Mouse (Mus musculus) stomach, embryonic 14.5 days (tissue): ENCODE measurements around the gene Lrig2. TPM values are rescaled to one million over a fixed set of nuclear protein-coding genes. Genes with fewer than 3 reads are reported as not detected.
A peak's percentile ranks its signal among the peaks of the same experiment; 100 is the strongest.

Source experiments
- ATAC-seq: fragments of 200-750 bp; cut with Nextera tagmentation; 2 replicates; pipeline ENCODE4 v1.8.0; 2017; ENCODE audit warnings: low read depth, moderate TSS enrichment; ENCODE audit not compliant: insufficient number of reproducible peaks, insufficient read depth, low FRiP score
- H3K27ac ChIP-seq: fragments of 300-500 bp; sonication (generic); 2 replicates; pipeline ENCODE4 v1.5.1; 2014; ENCODE audit warnings: mild to moderate bottlenecking, low read length, moderate library complexity, mixed read lengths
- H3K27me3 ChIP-seq: fragments of 300-500 bp; sonication (generic); 2 replicates; pipeline ENCODE4 v1.6.1; 2014; ENCODE audit warnings: low read length, control low read depth, mixed read lengths; ENCODE audit not compliant: control insufficient read depth, insufficient read depth
- H3K36me3 ChIP-seq: fragments of 300-500 bp; sonication (generic); 2 replicates; pipeline ENCODE4 v1.6.1; 2014; ENCODE audit warnings: mild to moderate bottlenecking, control low read depth, low read length, moderate library complexity, mixed read lengths; ENCODE audit not compliant: control insufficient read depth, insufficient read depth
- H3K4me1 ChIP-seq: fragments of 300-500 bp; sonication (generic); 2 replicates; pipeline ENCODE4 v1.6.1; 2014; ENCODE audit warnings: low read length, control low read depth, mixed read lengths; ENCODE audit not compliant: control insufficient read depth, insufficient read depth
- H3K4me2 ChIP-seq: fragments of 300-500 bp; sonication (generic); replicated peaks from 2 replicates; pipeline ENCODE4 v1.6.1; 2014; ENCODE audit warnings: low read depth, low read length, control low read depth
- H3K4me3 ChIP-seq: fragments of 300-500 bp; sonication (generic); 2 replicates; pipeline ENCODE4 v1.5.1; 2014; ENCODE audit warnings: low read depth, low read length, control low read depth
- H3K9ac ChIP-seq: fragments of 300-500 bp; sonication (generic); replicated peaks from 2 replicates; pipeline ENCODE4 v1.6.1; 2014; ENCODE audit warnings: low read depth, mild to moderate bottlenecking, control low read depth, low read length, moderate library complexity, mixed read lengths
- H3K9me3 ChIP-seq: fragments of 300-500 bp; sonication (generic); 2 replicates; pipeline ENCODE4 v1.6.1; 2016; ENCODE audit warnings: low read depth, low read length, control low read depth; ENCODE audit not compliant: control insufficient read depth
- WGBS: fragments of 180-500 bp; shearing (Covaris S2); extraction: QIAGEN DNeasy Blood & Tissue Kit; methylation state at CpG from one replicate; pipeline ENCODE4 v1.1.7; 2014; 5-methylcytosine and 5-hydroxymethylcytosine counted together
- polyA plus RNA-seq: library from polyadenylated mRNA; unstranded; fragments of >200 nt; fragmentation: Nextera tagmentation; extraction: Ambion mirVana; gene quantifications from 2 replicates; pipeline ENCODE4 v1.2.1, GENCODE M21; 2014

Gene Lrig2
- polyA plus RNA-seq, result 25.3 and 25.7 TPM in 2 replicates

- no peaks in the 10 kb centered on the region; the same call in 1 of the 2 replicates for H3K4me1 ChIP-seq
- peak within 1 kb of the TSS; percentile 61 for H3K4me2 ChIP-seq
- peak within 1 kb of the TSS; percentile 75 for H3K9ac ChIP-seq
- no peaks in the 10 kb centered on the region for H3K27me3 ChIP-seq
- WGBS, result under 1% methylated on average over 71 of the region's 71 CpGs
- peak within 1 kb of the TSS; percentile 89 for H3K27ac ChIP-seq
- no peaks in the 10 kb centered on the region for H3K36me3 ChIP-seq
- ATAC-seq, result peak; percentile 98
- H3K9me3 ChIP-seq, result no peaks in the 10 kb centered on the region
- peak within 1 kb of the TSS; percentile 92 for H3K4me3 ChIP-seq
Observed at GRCm38 (mm10) chr3:104511538-104512423, at the start of gene Lrig2. Gene Lrig2 (minus strand): TSS chr3:104511918.

DNA sequence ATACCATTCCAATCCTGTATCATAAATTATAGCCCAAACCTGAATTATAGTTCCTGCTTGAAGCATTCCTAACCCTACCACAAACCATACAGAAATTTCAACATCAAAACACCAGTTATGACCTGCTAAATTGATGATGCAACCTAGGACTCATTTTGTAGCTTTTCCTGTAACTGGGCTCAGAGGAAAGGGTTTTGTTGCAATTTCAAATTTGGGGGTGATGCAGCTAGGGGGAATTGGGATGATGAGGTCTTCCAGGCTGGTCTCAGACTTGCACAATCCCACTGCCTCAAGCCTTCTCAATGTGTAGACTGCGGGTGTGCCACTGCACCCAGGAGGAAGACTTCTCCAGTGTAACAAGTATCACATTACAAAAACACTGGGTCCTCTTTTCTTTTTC lies 44.9 kb upstream of the Lrig2 start:
- Histone ChIP-seq H3K4me3 (no peak overlapping the region), H3K4me1 (no peaks in the 10 kb centered on the region), H3K27ac (no peak overlapping the region), H3K4me2 (no peak overlapping the region), H3K36me3 (no peaks in the 10 kb centered on the region), H3K9me3 (no peaks in the 10 kb centered on the region), H3K9ac (no peak overlapping the region), H3K27me3 (no peaks in the 10 kb centered on the region)
- ATAC-seq, result no peak
- 90% methylated on average over 1 of the region's 1 CpGs for WGBS

DNA sequence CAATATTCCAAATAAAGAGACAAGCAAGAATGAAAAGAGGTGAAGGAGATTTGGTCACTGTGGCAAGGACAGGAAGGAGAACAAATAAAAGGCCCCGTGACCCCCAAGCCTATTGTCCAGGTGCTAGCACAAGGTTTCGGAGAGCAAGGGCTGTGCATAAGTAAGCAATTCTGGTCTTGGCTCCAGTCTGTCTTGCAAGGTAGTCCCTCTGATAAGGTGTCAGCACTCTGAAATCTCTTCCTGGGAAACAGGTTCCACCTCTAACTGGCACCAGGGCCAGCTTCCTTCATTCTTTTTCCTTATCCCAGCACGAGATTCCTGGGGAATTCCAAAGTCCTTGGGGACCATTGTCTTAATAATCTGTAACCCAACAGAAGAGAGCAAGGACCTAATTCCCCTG lies 38.9 kb upstream of the Lrig2 start:
- H3K27ac ChIP-seq, result no peak overlapping the region
- WGBS, result 57% methylated on average over 3 of the region's 3 CpGs
- H3K9ac ChIP-seq, result no peak overlapping the region
- ATAC-seq, result no peak
- H3K9me3 ChIP-seq, result no peaks in the 10 kb centered on the region
- H3K27me3 ChIP-seq, result no peaks in the 10 kb centered on the region
- H3K36me3 ChIP-seq, result no peaks in the 10 kb centered on the region
- H3K4me2 ChIP-seq, result no peak overlapping the region
- H3K4me1 ChIP-seq, result no peaks in the 10 kb centered on the region
- H3K4me3 ChIP-seq, result no peak overlapping the region

- ATAC-seq, result no peak
- WGBS, result 63% methylated on average over 15 of the region's 15 CpGs
- Histone ChIP-seq H3K4me2 (no peak overlapping the region), H3K27me3 (no peaks in the 10 kb centered on the region), H3K9me3 (no peaks in the 10 kb centered on the region), H3K4me3 (no peak overlapping the region), H3K36me3 (no peaks in the 10 kb centered on the region), H3K4me1 (no peaks in the 10 kb centered on the region), H3K9ac (no peak overlapping the region), H3K27ac (no peak overlapping the region)
Observed at GRCm38 (mm10) chr3:104548367-104549087, 36.8 kb upstream of the Lrig2 start.

DNA sequence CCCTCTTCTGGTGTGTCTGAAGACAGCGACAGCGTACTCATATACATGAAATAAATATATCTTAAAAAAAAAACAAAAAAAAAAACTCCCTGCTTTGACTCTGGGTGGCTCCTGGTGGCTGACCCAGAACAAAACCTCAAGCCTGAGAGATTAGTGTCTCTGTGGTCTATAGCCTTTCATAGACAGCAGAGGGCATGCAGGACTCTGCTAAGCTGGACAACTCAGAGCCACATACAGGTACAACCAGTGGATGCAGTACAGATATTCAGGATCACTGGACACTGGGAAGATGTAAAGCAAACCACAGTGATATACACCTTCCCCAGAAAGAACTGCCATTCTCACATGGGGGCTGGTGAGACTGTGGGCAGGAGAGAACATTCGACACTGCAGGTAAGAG lies 32.1 kb upstream of the Lrig2 start:
- Histone ChIP-seq H3K9me3 (no peaks in the 10 kb centered on the region), H3K36me3 (no peaks in the 10 kb centered on the region), H3K4me2 (no peak overlapping the region), H3K4me1 (0 out of 2 replicates have a peak, but pooled peaks cover 13% of the 10 kb centered on the region), H3K27ac (no peak overlapping the region), H3K4me3 (no peak overlapping the region), H3K9ac (no peak overlapping the region), H3K27me3 (no peaks in the 10 kb centered on the region)
- 88% methylated on average over 3 of the region's 3 CpGs for WGBS
- ATAC-seq, result no peak

DNA sequence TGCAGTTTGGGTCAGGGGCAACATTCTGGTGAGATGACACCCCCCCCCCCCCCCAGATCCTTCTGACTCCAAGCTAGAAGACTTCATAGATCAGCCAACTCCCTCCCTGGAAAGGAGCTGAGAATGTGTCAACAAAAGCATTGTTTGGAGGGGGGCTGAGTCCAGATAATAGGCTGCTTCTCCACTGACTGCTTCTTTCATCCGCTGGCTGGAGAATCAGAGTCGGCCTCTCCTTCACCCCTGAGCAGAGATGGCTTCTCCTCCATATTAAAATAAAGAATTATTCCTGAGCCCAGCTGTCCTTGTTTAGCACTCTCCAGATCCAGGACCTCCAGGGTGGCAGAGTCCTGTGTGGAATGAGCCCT lies 30.3 kb upstream of the Lrig2 start:
- Histone ChIP-seq H3K9me3 (no peaks in the 10 kb centered on the region), H3K9ac (no peak overlapping the region), H3K36me3 (no peaks in the 10 kb centered on the region), H3K27ac (no peak overlapping the region), H3K27me3 (no peaks in the 10 kb centered on the region), H3K4me1 (0 out of 2 replicates have a peak, but pooled peaks cover 13% of the 10 kb centered on the region), H3K4me2 (no peak overlapping the region), H3K4me3 (no peak overlapping the region)
- ATAC-seq, result no peak
- 10% methylated on average over 2 of the region's 2 CpGs for WGBS

DNA sequence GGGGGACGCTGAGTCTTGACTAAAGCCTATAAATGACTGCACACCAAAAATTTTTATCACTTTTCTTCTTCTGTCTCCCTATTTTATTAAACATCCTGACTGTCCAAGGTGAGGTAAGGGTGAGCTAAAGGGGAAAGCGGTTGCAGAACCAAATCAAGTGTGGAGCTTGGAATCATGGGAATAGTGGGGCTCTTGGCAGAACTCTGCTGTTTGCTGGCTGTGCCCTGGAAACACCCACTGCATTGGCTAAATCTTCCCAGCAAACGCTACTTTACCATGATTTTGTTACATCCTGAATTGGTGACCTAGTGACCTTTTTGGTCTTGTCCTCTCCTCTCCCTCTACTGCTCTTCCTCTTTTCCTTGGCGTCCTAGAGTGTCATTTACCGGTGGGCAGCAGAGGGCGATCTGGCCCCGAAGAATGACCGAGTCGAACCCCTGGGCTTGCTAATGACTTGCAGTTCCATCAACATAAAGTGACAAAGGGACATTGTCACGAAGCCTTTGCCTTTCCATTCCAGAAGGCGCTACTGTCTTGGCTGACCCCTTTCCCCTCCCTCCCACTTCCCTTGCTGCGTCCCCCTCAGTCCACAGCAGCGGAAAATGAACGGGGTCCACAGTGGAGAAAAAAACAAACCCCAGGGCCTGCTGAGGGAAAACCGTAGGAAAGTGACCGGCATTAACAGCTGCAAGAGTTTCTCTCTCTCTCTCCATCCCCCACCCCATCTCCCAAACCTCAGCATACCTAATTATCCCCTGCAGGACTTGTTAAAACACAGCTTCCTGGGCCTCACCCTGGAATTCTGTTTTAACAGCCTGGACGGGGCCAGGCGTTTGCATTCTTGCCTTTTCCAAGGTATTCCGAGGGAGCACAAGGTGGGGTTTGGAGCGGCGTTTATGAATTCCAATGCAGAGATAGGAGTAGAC lies 29.7 kb upstream of the Lrig2 start:
- H3K27me3 ChIP-seq, result no peaks in the 10 kb centered on the region
- peak; percentile 56; the same call in 1 of the 2 replicates for ATAC-seq
- 10% methylated on average over 21 of the region's 21 CpGs for WGBS
- H3K4me3 ChIP-seq, result no peak overlapping the region
- H3K4me1 ChIP-seq, result 0 out of 2 replicates have a peak, but pooled peaks cover 13% of the 10 kb centered on the region
- H3K36me3 ChIP-seq, result no peaks in the 10 kb centered on the region
- no peaks in the 10 kb centered on the region for H3K9me3 ChIP-seq
- no peak overlapping the region for H3K27ac ChIP-seq
- H3K9ac ChIP-seq, result no peak overlapping the region; the same call in 1 of the 2 replicates
- H3K4me2 ChIP-seq, result peak overlapping the region; percentile 43
